Mouse (Mus musculus) heart, embryonic 15.5 days (tissue): ENCODE results near the gene Rap1a. TPM values are rescaled to one million over a fixed set of nuclear protein-coding genes. Genes with fewer than 3 reads are reported as not detected.
A peak's percentile ranks its signal among the peaks of the same experiment; 100 is the strongest.

ENCODE experiments used
- ATAC-seq: fragments of 200-750 bp; cut with Nextera tagmentation; replicated peaks from 2 replicates; pipeline ENCODE4 v1.8.0; 2017; ENCODE audit warnings: low read depth, moderate TSS enrichment; ENCODE audit not compliant: insufficient number of reproducible peaks, insufficient read depth, low FRiP score
- H3K27ac ChIP-seq: fragments of 300-500 bp; sonication (generic); 2 replicates; pipeline ENCODE4 v1.5.1; 2015; ENCODE audit warnings: mild to moderate bottlenecking, inconsistent platforms
- H3K27me3 ChIP-seq: fragments of 300-500 bp; sonication (generic); 2 replicates; pipeline ENCODE4 v1.6.1; 2015; ENCODE audit warnings: inconsistent platforms
- H3K36me3 ChIP-seq: fragments of 300-500 bp; sonication (generic); 2 replicates; pipeline ENCODE4 v1.6.1; 2015; ENCODE audit warnings: mild to moderate bottlenecking, inconsistent platforms
- H3K4me1 ChIP-seq: fragments of 300-500 bp; sonication (generic); replicated peaks from 2 replicates; pipeline ENCODE4 v1.6.1; 2015; ENCODE audit warnings: inconsistent platforms
- H3K4me2 ChIP-seq: fragments of 300-500 bp; sonication (generic); 2 replicates; pipeline ENCODE4 v1.6.1; 2015; ENCODE audit warnings: inconsistent platforms, mild to moderate bottlenecking, moderate library complexity
- H3K4me3 ChIP-seq: fragments of 300-500 bp; sonication (generic); 2 replicates; pipeline ENCODE4 v1.5.1; 2015; ENCODE audit warnings: mild to moderate bottlenecking, inconsistent platforms
- H3K9ac ChIP-seq: fragments of 300-500 bp; sonication (generic); 2 replicates; pipeline ENCODE4 v1.6.1; 2015; ENCODE audit warnings: mild to moderate bottlenecking, inconsistent platforms
- H3K9me3 ChIP-seq: fragments of 300-500 bp; sonication (generic); replicated peaks from 2 replicates; pipeline ENCODE4 v1.6.1; 2016; ENCODE audit warnings: inconsistent platforms
- WGBS: fragments of 180-500 bp; shearing (Covaris S2); methylation state at CpG from one replicate; pipeline ENCODE4 v1.1.7; 2015; ENCODE audit warnings: mixed read lengths; 5-methylcytosine and 5-hydroxymethylcytosine counted together
- polyA plus RNA-seq: library from polyadenylated mRNA; unstranded; fragments of >200 nt; fragmentation: Nextera tagmentation; extraction: Ambion mirVana; gene quantifications from 2 replicates; pipeline ENCODE4 v1.2.1, GENCODE M21; 2015

Rap1a gene
- 79.7 and 92.9 TPM in 2 replicates for polyA plus RNA-seq

DNA sequence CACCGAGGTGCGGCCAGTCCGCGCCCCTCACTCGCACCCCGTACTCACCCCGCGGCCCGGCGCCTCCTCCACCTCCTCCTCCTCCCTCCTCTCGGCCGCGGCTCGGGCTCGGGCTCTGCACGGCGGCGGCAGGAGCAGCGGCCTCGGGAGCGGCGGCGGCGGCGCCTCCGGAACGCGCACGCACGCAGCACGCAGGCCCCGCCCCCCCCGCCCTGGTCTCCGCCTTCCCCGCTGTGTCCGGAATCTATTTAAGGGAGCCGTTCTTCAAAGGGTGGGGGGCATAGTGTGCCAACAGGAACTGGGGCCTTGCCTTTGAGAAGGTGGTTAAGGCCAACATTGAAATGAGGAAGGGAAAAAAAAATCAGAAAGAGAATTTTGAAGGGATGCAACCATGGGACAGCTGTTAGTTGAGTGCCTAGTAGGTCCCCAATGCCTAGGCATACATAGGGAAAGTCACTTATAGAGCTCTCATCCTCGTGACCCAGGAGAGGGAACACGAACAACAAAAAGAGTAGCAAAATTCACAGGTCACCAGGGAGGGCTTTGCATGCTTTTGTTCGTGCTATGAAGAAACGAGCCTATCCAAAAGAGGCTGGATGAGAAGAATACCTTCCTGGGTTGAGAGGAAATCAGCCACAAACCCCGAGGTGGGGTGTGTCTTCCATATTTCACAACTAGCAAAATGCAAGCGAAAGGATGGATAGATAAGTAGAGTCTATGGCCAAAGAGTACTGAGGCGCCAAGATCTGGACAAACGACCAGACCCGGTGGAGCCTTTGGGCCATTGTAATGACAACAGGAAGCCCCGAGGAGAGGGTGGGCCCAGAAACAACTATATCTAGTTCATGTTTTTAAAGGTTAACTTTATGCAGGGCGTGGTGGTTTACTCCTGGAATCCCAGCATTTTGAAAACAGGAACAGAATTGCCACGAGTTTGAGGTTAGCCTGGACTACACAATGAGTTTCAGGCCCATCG is at the start of gene Rap1a:
Rap1a (minus strand) TSS at position 146 of the 976 bp plus-strand sequence.
- Histone ChIP-seq H3K4me2 (peak within 1 kb of the TSS; percentile 80), H3K27ac (peak within 1 kb of the TSS; percentile 91), H3K9me3 (no peaks in the 10 kb centered on the region), H3K27me3 (peaks cover 9% of the 10 kb centered on the region; the same call in 1 of the 2 replicates), H3K9ac (peak within 1 kb of the TSS; percentile 96), H3K4me1 (peaks cover 26% of the 10 kb centered on the region), H3K36me3 (no peaks in the 10 kb centered on the region), H3K4me3 (peak within 1 kb of the TSS; percentile 93)
- 17% methylated on average over 39 of the region's 50 CpGs for WGBS
- peak; percentile 88 for ATAC-seq

DNA sequence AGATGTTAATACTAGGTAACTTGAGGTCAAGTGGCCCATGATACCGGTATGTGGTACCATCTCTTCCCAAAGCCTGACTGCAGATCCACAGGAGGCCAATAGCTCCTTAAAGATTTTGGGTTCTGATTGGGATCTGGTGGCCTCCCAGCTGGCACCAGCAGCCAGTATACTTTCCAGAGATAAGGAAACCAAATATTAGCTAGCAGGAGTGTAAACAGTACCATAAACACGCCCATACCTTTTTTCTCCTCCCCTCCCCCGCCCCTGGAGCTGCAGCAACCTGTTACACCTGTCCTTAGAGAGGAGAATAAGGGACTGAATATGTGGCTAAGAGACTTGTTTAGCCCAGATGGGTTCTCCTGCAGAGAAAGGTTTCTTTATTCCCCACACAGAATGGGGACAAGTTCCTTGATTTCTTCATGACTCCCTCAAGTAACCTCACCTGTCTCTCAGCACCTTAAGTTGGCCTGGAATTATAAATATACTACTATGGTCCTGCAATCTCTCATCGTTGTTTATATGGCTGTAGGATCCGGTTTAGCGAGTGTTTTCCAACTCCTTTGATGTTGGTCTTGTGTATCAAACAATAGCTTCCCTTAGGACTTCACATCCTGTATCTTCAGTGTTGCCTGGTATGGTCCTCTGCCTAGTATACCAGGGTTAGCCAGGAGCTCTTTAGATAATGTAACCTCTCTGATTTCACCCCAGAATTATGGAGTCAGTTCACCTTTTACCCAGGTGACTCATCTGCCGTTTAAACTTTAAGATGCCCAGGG is 45.3 kb upstream of the Rap1a start:
- no peak for ATAC-seq
- Histone ChIP-seq H3K4me3 (no peak overlapping the region), H3K4me1 (no peaks in the 10 kb centered on the region), H3K27me3 (0 out of 2 replicates have a peak, but pooled peaks cover 9% of the 10 kb centered on the region), H3K36me3 (no peaks in the 10 kb centered on the region), H3K9ac (no peak overlapping the region), H3K4me2 (no peak overlapping the region), H3K9me3 (no peaks in the 10 kb centered on the region), H3K27ac (no peak overlapping the region)
- 55% methylated on average over 7 of the region's 7 CpGs for WGBS

DNA sequence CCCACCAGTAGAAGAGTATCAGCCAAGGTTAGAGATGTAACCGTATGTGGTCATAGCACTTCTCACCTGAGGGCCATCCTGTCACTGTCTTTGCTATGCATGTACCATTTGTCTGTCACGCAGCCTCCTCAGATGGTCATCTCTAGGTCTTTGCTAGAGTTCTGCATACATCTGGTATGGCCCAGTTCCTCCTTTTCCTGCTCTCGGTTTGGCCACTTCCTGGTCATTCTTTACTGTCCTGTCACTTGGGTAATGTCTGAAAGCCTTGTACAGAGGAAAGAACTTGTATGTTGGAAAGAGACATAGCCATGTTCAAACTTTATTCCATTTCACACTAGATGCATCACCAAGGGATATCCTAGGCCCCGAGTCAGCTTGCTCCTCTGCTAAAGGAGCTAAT is 38.7 kb upstream of the Rap1a start:
- H3K9me3 ChIP-seq, result no peaks in the 10 kb centered on the region
- no peaks in the 10 kb centered on the region for H3K36me3 ChIP-seq
- 85% methylated on average over 4 of the region's 4 CpGs for whole genome bisulfite sequencing
- no peak overlapping the region for H3K4me2 ChIP-seq
- no peak overlapping the region for H3K27ac ChIP-seq
- H3K9ac ChIP-seq, result no peak overlapping the region
- no peak for ATAC-seq
- H3K27me3 ChIP-seq, result 0 out of 2 replicates have a peak, but pooled peaks cover 9% of the 10 kb centered on the region
- no peak overlapping the region for H3K4me3 ChIP-seq
- no peaks in the 10 kb centered on the region for H3K4me1 ChIP-seq

DNA sequence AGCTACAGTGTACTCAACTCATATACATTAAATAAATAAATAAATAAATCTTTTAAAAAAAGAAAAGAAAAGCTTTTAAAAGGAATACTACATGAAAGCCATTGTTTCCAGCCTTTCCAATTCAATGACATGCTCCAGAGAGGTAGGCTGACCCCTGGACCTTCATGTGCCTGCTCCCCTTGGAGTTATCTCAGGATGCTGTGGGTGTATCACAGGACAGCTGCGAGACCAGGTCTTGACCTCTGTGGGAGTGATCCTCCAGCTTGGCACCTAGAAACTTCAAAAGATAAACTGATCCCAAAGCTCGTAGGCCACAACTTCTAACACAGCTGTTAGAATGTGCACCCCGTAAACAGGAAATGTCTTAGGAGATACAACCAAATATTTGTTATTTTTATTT is 37.5 kb upstream of the Rap1a start:
- WGBS, result 63% methylated on average over 3 of the region's 3 CpGs
- Histone ChIP-seq H3K4me3 (no peak overlapping the region), H3K27me3 (0 out of 2 replicates have a peak, but pooled peaks cover 9% of the 10 kb centered on the region), H3K4me2 (no peak overlapping the region), H3K27ac (no peak overlapping the region), H3K36me3 (no peaks in the 10 kb centered on the region), H3K4me1 (no peaks in the 10 kb centered on the region), H3K9me3 (no peaks in the 10 kb centered on the region), H3K9ac (no peak overlapping the region)
- ATAC-seq, result no peak

DNA sequence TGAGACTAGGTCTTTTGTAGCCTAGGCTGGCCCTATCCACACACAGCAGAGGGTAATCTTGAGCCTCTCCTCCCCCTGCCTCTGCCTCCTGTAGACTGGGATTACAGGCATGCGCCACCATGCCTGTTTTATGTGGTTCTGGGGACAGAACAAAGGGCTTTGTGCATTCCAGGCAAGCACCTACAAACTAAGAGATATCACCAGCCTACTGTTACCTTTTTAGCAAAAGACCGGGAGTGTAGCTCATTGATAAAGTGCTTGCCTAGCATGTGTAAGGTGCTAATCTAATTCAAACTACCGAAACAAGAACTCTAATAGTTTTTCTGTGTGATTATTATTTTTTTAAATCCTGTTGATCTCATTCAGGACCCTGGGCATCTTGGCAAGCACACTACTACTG is 35.7 kb upstream of the Rap1a start:
- no peak overlapping the region for H3K4me3 ChIP-seq
- ATAC-seq, result no peak
- no peaks in the 10 kb centered on the region for H3K4me1 ChIP-seq
- no peaks in the 10 kb centered on the region for H3K9me3 ChIP-seq
- H3K4me2 ChIP-seq, result no peak overlapping the region
- H3K27me3 ChIP-seq, result peaks cover 3% of the 10 kb centered on the region
- no peak overlapping the region for H3K9ac ChIP-seq
- no peaks in the 10 kb centered on the region for H3K36me3 ChIP-seq
- H3K27ac ChIP-seq, result no peak overlapping the region
- WGBS, result 70% methylated on average over 3 of the region's 3 CpGs

DNA sequence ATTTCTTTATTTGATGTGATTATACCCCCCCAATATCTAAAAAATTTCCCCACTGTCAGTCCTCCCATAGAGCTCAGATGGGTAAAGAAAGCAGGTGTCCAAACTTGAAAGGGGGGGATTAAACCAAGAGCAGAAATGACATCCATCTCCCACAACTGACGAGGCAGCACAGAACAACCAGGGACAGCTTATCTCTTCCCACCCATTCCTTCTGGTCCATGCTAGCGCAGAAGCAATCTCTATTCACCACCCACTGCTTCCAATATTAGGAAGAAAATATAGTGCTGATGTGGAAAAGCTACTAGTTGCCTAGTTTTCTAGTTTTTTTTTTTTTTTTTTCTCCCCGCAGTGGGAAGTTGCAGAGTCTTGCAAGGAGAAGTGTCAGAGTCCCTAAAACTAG is 34.7 kb upstream of the Rap1a start:
- peaks cover 9% of the 10 kb centered on the region for H3K27me3 ChIP-seq
- no peaks in the 10 kb centered on the region for H3K36me3 ChIP-seq
- H3K4me1 ChIP-seq, result no peaks in the 10 kb centered on the region
- no peak overlapping the region for H3K4me2 ChIP-seq
- ATAC-seq, result no peak
- no peak overlapping the region for H3K27ac ChIP-seq
- no peak overlapping the region for H3K4me3 ChIP-seq
- 48% methylated on average over 3 of the region's 3 CpGs for WGBS
- H3K9me3 ChIP-seq, result no peaks in the 10 kb centered on the region
- no peak overlapping the region for H3K9ac ChIP-seq

DNA sequence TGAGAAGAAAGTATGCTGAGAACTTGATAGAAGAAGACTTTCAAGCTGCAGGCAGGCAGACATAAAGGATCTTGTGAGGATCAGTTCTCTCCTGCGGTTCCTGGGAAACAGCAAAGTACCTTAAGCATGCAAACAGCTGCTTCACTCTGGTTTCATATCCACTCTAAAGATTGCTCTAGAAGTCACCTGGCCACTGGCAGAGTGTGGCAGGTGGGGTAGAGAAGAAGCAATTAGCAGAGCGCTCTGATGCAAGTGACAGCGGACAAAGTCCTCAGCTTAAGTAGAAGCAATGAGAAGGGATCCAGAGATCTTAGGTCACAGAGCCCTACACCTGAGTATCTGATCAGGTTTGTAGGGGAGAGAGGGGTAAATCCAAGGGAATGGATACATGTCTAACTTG is 30.4 kb upstream of the Rap1a start:
- WGBS, result 95% methylated on average over 3 of the region's 3 CpGs
- H3K4me3 ChIP-seq, result no peak overlapping the region
- no peaks in the 10 kb centered on the region for H3K9me3 ChIP-seq
- no peak overlapping the region for H3K9ac ChIP-seq
- H3K36me3 ChIP-seq, result no peaks in the 10 kb centered on the region
- peaks cover 9% of the 10 kb centered on the region for H3K27me3 ChIP-seq
- ATAC-seq, result no peak
- no peak overlapping the region for H3K27ac ChIP-seq
- no peak overlapping the region for H3K4me2 ChIP-seq
- no peaks in the 10 kb centered on the region for H3K4me1 ChIP-seq

DNA sequence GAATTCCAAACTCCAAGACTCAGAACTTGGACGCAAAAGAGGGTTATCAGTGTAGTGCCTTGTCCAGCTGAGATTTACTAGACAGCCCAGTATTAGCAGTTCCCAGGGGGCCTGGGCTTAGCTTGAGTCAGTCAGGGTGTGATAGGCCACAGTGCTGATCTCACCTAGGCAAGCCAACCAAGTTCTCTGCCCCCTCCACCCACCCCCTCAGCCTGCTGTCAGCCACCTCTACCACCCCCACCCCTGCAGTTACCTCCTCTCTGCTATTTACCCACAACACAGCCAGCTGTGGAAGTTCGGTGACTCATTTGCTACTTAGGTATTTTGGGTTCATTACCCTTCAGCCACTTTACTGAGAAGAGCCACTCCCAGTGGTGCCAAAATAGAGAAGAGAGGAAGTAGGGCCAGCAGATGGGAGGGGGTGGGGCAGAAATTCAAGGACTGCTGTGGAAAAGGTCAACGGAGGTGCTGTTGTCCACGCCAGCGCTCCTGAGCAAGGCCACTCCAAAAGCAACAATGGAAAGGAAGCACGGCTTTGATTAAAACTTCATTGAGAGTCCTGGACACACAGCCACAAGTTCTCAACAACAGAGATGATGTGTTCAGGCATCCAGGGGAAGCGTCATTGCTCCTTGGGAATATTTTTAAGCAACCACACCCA is 24.5 kb upstream of the Rap1a start:
- Histone ChIP-seq H3K36me3 (no peaks in the 10 kb centered on the region), H3K4me2 (no peak overlapping the region), H3K27ac (peak overlapping the region; percentile 61), H3K4me3 (no peak overlapping the region), H3K4me1 (peaks cover 18% of the 10 kb centered on the region), H3K27me3 (peaks cover 17% of the 10 kb centered on the region), H3K9me3 (no peaks in the 10 kb centered on the region), H3K9ac (no peak overlapping the region)
- ATAC-seq, result peak; percentile 73
- 29% methylated on average over 7 of the region's 7 CpGs for WGBS

DNA sequence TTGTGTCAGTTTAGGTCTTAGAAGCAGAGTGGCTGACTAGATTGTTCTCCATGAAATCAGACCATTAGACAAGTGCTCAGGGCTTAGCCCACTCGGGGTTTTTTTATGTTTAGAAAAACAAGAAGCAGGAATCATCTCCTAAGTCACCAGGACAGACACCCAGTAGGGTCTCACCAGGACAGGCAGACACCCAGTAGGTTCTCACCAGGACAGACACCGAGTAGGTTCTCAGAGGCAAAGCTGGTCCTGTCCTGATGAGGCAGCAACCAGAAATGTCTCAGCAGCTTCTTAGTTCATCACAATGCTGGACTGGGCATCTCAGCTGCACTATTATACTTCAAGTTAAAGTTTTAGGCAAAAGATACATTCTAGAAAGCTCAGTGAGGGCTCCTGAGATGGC is 23.6 kb upstream of the Rap1a start:
- WGBS, result 47% methylated on average over 2 of the region's 2 CpGs
- peaks cover 18% of the 10 kb centered on the region for H3K4me1 ChIP-seq
- H3K9ac ChIP-seq, result no peak overlapping the region
- H3K9me3 ChIP-seq, result no peaks in the 10 kb centered on the region
- H3K36me3 ChIP-seq, result no peaks in the 10 kb centered on the region
- H3K27ac ChIP-seq, result no peak overlapping the region
- H3K4me2 ChIP-seq, result no peak overlapping the region
- H3K27me3 ChIP-seq, result peaks cover 25% of the 10 kb centered on the region
- ATAC-seq, result no peak
- H3K4me3 ChIP-seq, result no peak overlapping the region

DNA sequence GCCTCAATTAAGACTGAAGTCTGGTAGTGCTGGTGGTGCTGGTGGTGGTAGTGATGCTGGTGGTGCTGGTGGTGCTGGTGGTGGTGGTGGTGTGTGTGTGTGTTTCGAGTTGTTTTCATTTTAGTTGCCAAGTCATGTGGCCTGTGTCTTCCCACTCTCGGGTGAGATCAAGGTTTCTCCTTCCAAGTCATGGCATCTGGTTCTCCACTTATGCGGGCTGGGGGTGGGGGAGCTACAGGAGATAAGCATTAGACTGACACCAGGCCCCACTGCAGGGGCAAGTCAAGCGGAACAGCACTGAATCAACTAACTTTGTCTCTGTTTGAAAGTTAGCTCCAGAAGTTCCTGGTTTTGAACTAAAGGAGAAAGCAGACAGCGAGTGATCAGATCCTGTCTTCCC is 23.0 kb upstream of the Rap1a start:
- ATAC-seq, result no peak

DNA sequence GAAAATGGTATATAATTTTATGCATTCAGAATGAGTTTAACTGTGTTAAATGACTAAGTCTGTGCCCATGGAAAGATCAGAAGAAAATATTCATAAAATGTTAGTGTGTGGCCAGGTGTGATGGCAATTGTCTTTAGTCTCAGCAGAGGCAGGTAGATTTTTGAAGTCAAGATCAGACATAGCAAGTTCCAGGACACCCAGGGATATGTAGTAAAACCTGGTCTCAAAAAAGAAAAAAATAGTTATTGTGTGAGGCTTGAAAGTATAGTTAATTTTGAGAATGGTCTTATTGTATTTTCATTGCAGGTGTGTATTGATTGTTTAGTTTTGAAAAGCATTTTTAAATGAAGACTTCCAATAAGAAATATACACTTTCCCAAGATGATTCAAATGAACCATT is 22.5 kb upstream of the Rap1a start:
- H3K4me2 ChIP-seq, result no peak overlapping the region
- no peak overlapping the region for H3K4me3 ChIP-seq
- H3K9me3 ChIP-seq, result no peaks in the 10 kb centered on the region
- ATAC-seq, result no peak
- no peak overlapping the region for H3K27ac ChIP-seq
- no peak overlapping the region for H3K9ac ChIP-seq
- H3K27me3 ChIP-seq, result peaks cover 33% of the 10 kb centered on the region
- H3K36me3 ChIP-seq, result no peaks in the 10 kb centered on the region
- H3K4me1 ChIP-seq, result peaks cover 21% of the 10 kb centered on the region

More for the DNA sequence above, 23.0 kb upstream of the Rap1a start:
- no peak overlapping the region for H3K4me2 ChIP-seq
- peaks cover 29% of the 10 kb centered on the region for H3K27me3 ChIP-seq
- no peaks in the 10 kb centered on the region for H3K9me3 ChIP-seq
- H3K27ac ChIP-seq, result no peak overlapping the region
- peaks cover 18% of the 10 kb centered on the region for H3K4me1 ChIP-seq
- H3K36me3 ChIP-seq, result no peaks in the 10 kb centered on the region
- whole genome bisulfite sequencing, result 35% methylated on average over 5 of the region's 5 CpGs
- no peak overlapping the region for H3K9ac ChIP-seq
- H3K4me3 ChIP-seq, result no peak overlapping the region
